Mouse (Mus musculus): ENCODE data around the gene Ttc7. TPM values are rescaled to one million over a fixed set of nuclear protein-coding genes. Genes with fewer than 3 reads are reported as not detected.

The Ttc7 gene
- total RNA-seq, 1 experiment = 2.7 TPM

DNA sequence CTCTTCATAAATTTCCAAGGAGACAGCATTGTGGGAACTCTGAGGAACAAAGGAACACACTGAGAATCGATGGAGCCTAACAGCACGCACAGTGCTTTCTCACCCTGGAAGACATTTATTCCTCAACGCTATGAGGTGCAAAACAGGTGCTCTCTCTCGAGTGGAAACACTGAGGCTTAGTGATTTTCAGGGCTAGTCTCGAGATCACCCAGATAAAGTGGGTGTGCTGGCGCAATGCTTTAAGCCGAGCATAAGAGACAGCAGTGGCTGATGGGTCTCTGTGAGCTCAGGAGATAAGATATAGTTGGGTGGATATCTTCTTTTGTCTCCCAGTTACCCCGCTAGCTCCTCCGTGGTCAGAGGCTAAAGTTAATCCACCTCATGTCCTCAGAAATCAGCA is 36.6 kb upstream of the Ttc7 start:
- H3K27ac ChIP-seq (ENCODE audit: insufficient read depth, low read depth, low read length, poor library complexity, severe bottlenecking) = no peak overlapping the region
- TF ChIP-seq CHD2 (IDR thresholded peaks at IDR 0.05; ENCODE audit: low read depth, low read length) = no peak
- TF ChIP-seq ZNF384 (IDR thresholded peaks at IDR 0.05; ENCODE audit: low read depth, low read length) = no peak
- TF ChIP-seq ZC3H11A (IDR thresholded peaks at IDR 0.05; ENCODE audit: borderline replicate concordance, low read depth, low read length) = no peak
- no peak for TF ChIP-seq HCFC1 (IDR thresholded peaks at IDR 0.05; ENCODE audit: borderline replicate concordance, insufficient read depth, low read length)
- TF ChIP-seq MAFK (IDR thresholded peaks at IDR 0.05; ENCODE audit: insufficient read depth, low read depth, low read length) = no peak
- in situ Hi-C loops (cut with MboI; ENCODE audit: low sequenced_read_pairs in 2 of 2, unreplicated experiment in 2 of 2) = loop anchor here (10.0 to 25.0 kb wide), 4 partner anchors 191 to 759 kb away; partner anchors contain the start of genes Cript (in 1 of the 2), Pigf (in 1 of the 2) and Tmem247 (in 1 of the 2)
- no peak for DNase-seq (ENCODE audit: low read depth, low spot score)
- H3K9ac ChIP-seq (ENCODE audit: insufficient read depth, low read depth, low read length, poor library complexity, severe bottlenecking) = no peak overlapping the region
- H3K9me3 ChIP-seq (ENCODE audit: control insufficient read depth, insufficient read depth, low read depth, low read length) = no peaks in the 10 kb centered on the region
- no peaks in the 10 kb centered on the region for H3K4me1 ChIP-seq (ENCODE audit: control insufficient read depth in 2 of 2, insufficient read depth in 2 of 2, low read length in 2 of 2, poor library complexity in 1 of 2)
- H3K36me3 ChIP-seq (ENCODE audit: control insufficient read depth, insufficient read depth, low read length, poor library complexity, severe bottlenecking) = no peaks in the 10 kb centered on the region
- H3K4me3 ChIP-seq (ENCODE audit: insufficient read depth in 1 of 2, low read depth in 1 of 2, low read length in 2 of 2, poor library complexity in 1 of 2, severe bottlenecking in 1 of 2) = no peak overlapping the region

DNA sequence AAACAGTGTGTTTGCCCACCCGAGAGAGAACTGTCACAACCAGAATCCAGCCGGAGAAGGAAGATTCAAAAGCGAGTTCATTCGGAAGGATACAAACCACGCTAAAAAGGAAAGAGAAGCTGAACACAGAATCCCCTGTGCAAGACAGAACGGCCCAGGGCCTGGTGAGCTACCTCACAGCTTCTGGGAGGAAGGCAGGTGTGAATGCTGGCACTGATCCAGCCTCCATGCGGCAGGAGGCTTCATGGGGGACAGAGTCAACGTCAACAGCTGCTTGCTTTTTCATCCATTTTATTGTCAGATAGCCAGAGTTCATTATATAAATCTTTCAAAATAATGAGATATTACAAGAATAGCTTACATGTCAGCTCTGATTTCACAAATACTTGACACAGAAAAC is 28.3 kb upstream of the Ttc7 start:
- H3K36me3 ChIP-seq (ENCODE audit: control insufficient read depth, insufficient read depth, low read length, poor library complexity, severe bottlenecking) = peaks cover 28% of the 10 kb centered on the region
- TF ChIP-seq MAFK (IDR thresholded peaks at IDR 0.05; ENCODE audit: insufficient read depth, low read depth, low read length) (no peak), CHD2 (IDR thresholded peaks at IDR 0.05; ENCODE audit: low read depth, low read length) (no peak), ZC3H11A (IDR thresholded peaks at IDR 0.05; ENCODE audit: borderline replicate concordance, low read depth, low read length) (no peak), HCFC1 (IDR thresholded peaks at IDR 0.05; ENCODE audit: borderline replicate concordance, insufficient read depth, low read length) (no peak), ZNF384 (IDR thresholded peaks at IDR 0.05; ENCODE audit: low read depth, low read length) (no peak)
- H3K9ac ChIP-seq (ENCODE audit: insufficient read depth, low read depth, low read length, poor library complexity, severe bottlenecking) = no peak overlapping the region
- in situ Hi-C loops (cut with MboI; ENCODE audit: low sequenced_read_pairs in 2 of 2, unreplicated experiment in 2 of 2) = loop anchor here in 1 of 2 experiments (5.0 to 10.0 kb wide), 2 partner anchors 220 to 337 kb away; partner anchors contain the start of gene Tmem247
- no peak overlapping the region for H3K27ac ChIP-seq (ENCODE audit: insufficient read depth, low read depth, low read length, poor library complexity, severe bottlenecking)
- H3K4me3 ChIP-seq (ENCODE audit: insufficient read depth in 1 of 2, low read depth in 1 of 2, low read length in 2 of 2, poor library complexity in 1 of 2, severe bottlenecking in 1 of 2) = no peak overlapping the region
- DNase-seq (ENCODE audit: low read depth, low spot score) = no peak
- H3K4me1 ChIP-seq (ENCODE audit: control insufficient read depth in 2 of 2, insufficient read depth in 2 of 2, low read length in 2 of 2, poor library complexity in 1 of 2) = no peaks in the 10 kb centered on the region; a peak in 1 of 4 replicates
- no peaks in the 10 kb centered on the region for H3K9me3 ChIP-seq (ENCODE audit: control insufficient read depth, insufficient read depth, low read depth, low read length)

DNA sequence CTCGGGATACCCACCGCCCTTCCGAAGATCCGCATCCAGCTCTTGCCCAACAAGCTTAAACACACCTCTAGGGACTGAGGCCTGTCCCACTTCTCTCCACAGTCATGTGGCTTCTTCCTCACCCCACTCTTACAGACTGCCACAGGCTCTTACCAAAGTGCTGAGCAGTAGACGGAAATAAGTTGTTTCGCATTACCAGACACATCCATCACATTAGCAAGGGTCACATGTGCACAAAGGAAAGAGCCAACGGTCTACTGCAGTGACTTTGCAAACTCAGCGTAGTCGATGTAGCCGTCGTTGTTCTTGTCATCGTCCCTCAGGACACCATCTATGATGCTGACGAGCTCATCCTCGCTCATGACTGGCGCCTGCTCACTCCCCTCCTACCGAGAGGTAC is 27.0 kb upstream of the Ttc7 start:
- H3K27ac ChIP-seq (ENCODE audit: insufficient read depth, low read depth, low read length, poor library complexity, severe bottlenecking) = no peak overlapping the region
- no peaks in the 10 kb centered on the region; a peak in 1 of 4 replicates for H3K4me1 ChIP-seq (ENCODE audit: control insufficient read depth in 2 of 2, insufficient read depth in 2 of 2, low read length in 2 of 2, poor library complexity in 1 of 2)
- DNase-seq (ENCODE audit: low read depth, low spot score) = no peak
- no peak overlapping the region for H3K4me3 ChIP-seq (ENCODE audit: insufficient read depth in 1 of 2, low read depth in 1 of 2, low read length in 2 of 2, poor library complexity in 1 of 2, severe bottlenecking in 1 of 2)
- H3K9ac ChIP-seq (ENCODE audit: insufficient read depth, low read depth, low read length, poor library complexity, severe bottlenecking) = no peak overlapping the region
- peaks cover 28% of the 10 kb centered on the region for H3K36me3 ChIP-seq (ENCODE audit: control insufficient read depth, insufficient read depth, low read length, poor library complexity, severe bottlenecking)
- TF ChIP-seq HCFC1 (IDR thresholded peaks at IDR 0.05; ENCODE audit: borderline replicate concordance, insufficient read depth, low read length) (no peak), ZC3H11A (IDR thresholded peaks at IDR 0.05; ENCODE audit: borderline replicate concordance, low read depth, low read length) (no peak)
- in situ Hi-C loops (cut with MboI; ENCODE audit: low sequenced_read_pairs in 2 of 2, unreplicated experiment in 2 of 2) = loop anchor here in 1 of 2 experiments (10.0 kb wide), 1 partner anchor 221 kb away; no protein-coding TSS in a partner anchor
- H3K9me3 ChIP-seq (ENCODE audit: control insufficient read depth, insufficient read depth, low read depth, low read length) = no peaks in the 10 kb centered on the region

DNA sequence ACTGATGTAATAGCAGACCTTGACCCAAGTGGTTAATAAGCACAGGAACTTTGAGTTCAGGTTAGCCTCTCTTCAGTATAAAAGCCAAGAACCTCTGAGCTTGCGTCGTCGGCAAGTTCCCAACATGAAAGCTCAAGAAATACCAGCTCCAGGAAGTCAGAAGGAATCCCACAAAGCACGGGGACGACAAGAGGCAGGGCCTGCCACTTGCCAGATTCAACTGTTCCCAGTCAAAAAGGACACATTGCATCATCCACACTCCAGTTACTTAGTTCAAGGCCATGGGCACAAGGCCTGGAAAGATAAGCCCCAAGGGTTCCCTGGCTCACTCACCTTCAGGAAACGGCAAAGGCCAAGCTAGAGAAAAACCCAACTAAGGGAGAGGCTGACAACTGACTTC is 19.3 kb upstream of the Ttc7 start:
- peaks cover 0 to 2% of the 10 kb centered on the region in 2 experiments; a peak in 1 of 4 replicates for H3K4me1 ChIP-seq (ENCODE audit: control insufficient read depth in 2 of 2, insufficient read depth in 2 of 2, low read length in 2 of 2, poor library complexity in 1 of 2)
- H3K9me3 ChIP-seq (ENCODE audit: control insufficient read depth, insufficient read depth, low read depth, low read length) = no peaks in the 10 kb centered on the region
- H3K4me3 ChIP-seq (ENCODE audit: insufficient read depth in 1 of 2, low read depth in 1 of 2, low read length in 2 of 2, poor library complexity in 1 of 2, severe bottlenecking in 1 of 2) = no peak overlapping the region
- H3K9ac ChIP-seq (ENCODE audit: insufficient read depth, low read depth, low read length, poor library complexity, severe bottlenecking) = no peak overlapping the region
- in situ Hi-C loops (cut with MboI; ENCODE audit: low sequenced_read_pairs in 2 of 2, unreplicated experiment in 2 of 2) = no loop called here
- no peak overlapping the region for H3K27ac ChIP-seq (ENCODE audit: insufficient read depth, low read depth, low read length, poor library complexity, severe bottlenecking)
- no peaks in the 10 kb centered on the region for H3K36me3 ChIP-seq (ENCODE audit: control insufficient read depth, insufficient read depth, low read length, poor library complexity, severe bottlenecking)
- TF ChIP-seq MAFK (IDR thresholded peaks at IDR 0.05; ENCODE audit: insufficient read depth, low read depth, low read length) = no peak
- TF ChIP-seq HCFC1 (IDR thresholded peaks at IDR 0.05; ENCODE audit: borderline replicate concordance, insufficient read depth, low read length) = no peak
- no peak for TF ChIP-seq ZC3H11A (IDR thresholded peaks at IDR 0.05; ENCODE audit: borderline replicate concordance, low read depth, low read length)
- TF ChIP-seq ZNF384 (IDR thresholded peaks at IDR 0.05; ENCODE audit: low read depth, low read length) = no peak
- no peak for TF ChIP-seq CHD2 (IDR thresholded peaks at IDR 0.05; ENCODE audit: low read depth, low read length)
- no peak for DNase-seq (ENCODE audit: low read depth, low spot score)
